Mouse (Mus musculus): ENCODE measurements around the gene Adamts15. TPM values are rescaled to one million over a fixed set of nuclear protein-coding genes. Genes with fewer than 3 reads are reported as not detected.

Adamts15 gene
- polyA plus RNA-seq, 1 experiment from 2014 or later = 1.1 TPM

DNA sequence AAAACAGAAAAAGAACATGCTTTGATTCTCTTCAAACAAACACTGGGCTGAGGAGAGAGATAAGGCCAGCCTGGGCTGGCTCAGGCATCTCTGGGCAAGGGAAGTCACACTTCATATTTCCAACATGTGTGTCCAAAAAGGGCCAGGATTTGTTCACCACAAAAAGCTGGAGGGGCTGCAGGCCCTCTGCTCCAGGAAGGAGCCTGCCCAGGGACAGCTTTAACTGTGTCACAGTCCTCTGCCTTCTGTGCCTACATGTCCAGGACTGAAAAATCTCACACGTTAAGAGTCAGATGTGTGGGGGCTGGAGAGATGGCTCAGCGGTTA, 42.3 kb downstream of the Adamts15 start:
- Histone ChIP-seq H3K4me3 (ENCODE audit: low read depth, low read length) (no peak overlapping the region), H3K4me2 (ENCODE audit: low read depth, low read length) (no peak overlapping the region), H3K9me3 (ENCODE audit: low read length) (no peaks in the 10 kb centered on the region), H3K4me1 (ENCODE audit: insufficient read depth) (no peaks in the 10 kb centered on the region), H3K36me3 (replicated peaks; ENCODE audit: insufficient read depth, low read length) (no peaks in the 10 kb centered on the region), H3K27me3 (ENCODE audit: insufficient read depth, low read length) (no peaks in the 10 kb centered on the region), H3K27ac (ENCODE audit: low read depth) (no peak overlapping the region), H3K9ac (replicated peaks) (no peak overlapping the region)
- 54% methylated on average over 2 of the region's 2 CpGs for WGBS (ENCODE audit: insufficient replicate concordance)
- DNase-seq (no peak), ATAC-seq (no peak)
- TF ChIP-seq EP300 (IDR thresholded peaks at IDR 0.05; ENCODE audit: low read depth) = no peak
- TF ChIP-seq CTCF (IDR thresholded peaks at IDR 0.05; ENCODE audit: low read depth) = no peak

DNA sequence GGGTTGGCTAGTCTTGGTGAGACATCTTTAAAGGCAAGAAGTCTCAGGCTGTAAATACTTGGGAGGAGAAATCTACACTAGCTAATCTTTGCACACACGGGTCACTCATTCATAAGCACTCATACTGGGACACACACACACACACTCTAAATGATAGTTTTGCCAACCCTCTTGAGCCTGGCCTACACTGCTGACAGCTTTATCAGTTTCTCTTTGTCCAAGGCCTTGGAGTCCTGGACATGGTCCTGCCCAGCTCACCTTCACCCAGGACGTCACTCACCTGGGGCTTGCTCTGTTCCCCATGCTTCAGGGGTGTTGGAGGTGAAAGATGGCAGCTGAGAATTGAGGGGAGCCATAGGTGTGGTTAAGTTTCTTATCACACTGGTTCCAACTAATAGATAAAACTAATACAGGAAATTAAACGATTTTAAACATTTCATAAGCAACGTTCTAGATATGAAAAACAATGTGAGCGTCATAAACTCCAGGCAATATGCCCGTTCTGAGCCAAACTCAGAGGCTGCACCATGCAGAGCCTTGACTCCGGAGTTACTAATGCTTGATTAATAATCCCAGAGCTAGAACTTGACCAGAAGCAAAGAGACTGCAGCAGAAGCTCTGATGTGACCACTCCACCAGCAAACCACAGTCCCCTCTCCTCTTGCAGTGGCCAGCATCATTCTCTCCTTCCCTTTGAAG, 42.9 kb downstream of the Adamts15 start:
- Histone ChIP-seq H3K9ac (replicated peaks) (no peak overlapping the region), H3K36me3 (replicated peaks; ENCODE audit: insufficient read depth, low read length) (no peaks in the 10 kb centered on the region), H3K27me3 (ENCODE audit: insufficient read depth, low read length) (no peaks in the 10 kb centered on the region), H3K27ac (ENCODE audit: low read depth) (no peak overlapping the region), H3K4me2 (ENCODE audit: low read depth, low read length) (no peak overlapping the region), H3K4me3 (ENCODE audit: low read depth, low read length) (no peak overlapping the region), H3K4me1 (ENCODE audit: insufficient read depth) (no peaks in the 10 kb centered on the region), H3K9me3 (ENCODE audit: low read length) (no peaks in the 10 kb centered on the region)
- DNase-seq (no peak), ATAC-seq (no peak)
- TF ChIP-seq EP300 (IDR thresholded peaks at IDR 0.05; ENCODE audit: low read depth) = no peak
- TF ChIP-seq CTCF (IDR thresholded peaks at IDR 0.05; ENCODE audit: low read depth) = no peak
- WGBS (ENCODE audit: insufficient replicate concordance) = 67% methylated on average over 7 of the region's 7 CpGs

DNA sequence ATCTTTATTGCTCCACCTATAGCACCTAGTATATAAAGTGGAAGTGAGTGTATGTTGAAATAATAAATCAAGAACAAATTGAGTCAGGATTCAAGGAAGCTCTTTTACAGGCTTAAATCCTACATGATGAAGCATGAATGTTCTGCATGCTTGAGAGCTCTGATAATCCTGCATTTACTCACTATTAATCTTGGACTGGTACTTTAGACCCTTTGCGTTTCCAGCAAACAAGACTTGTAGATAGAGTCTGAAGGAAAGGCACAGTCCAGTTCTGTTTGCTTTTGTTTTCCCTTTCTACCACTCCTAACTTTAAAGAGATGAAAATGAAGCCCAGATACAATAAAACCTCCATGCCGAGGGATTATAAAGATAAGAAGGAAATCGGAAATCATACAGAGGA, 45.7 kb downstream of the Adamts15 start:
- no peaks in the 10 kb centered on the region for H3K27me3 ChIP-seq (ENCODE audit: insufficient read depth, low read length)
- DNase-seq = no peak
- H3K4me3 ChIP-seq (ENCODE audit: low read depth, low read length) = no peak overlapping the region
- no peaks in the 10 kb centered on the region for H3K9me3 ChIP-seq (ENCODE audit: low read length)
- no peak overlapping the region for H3K4me2 ChIP-seq (ENCODE audit: low read depth, low read length)
- TF ChIP-seq CTCF (IDR thresholded peaks at IDR 0.05; ENCODE audit: low read depth) = no peak
- TF ChIP-seq EP300 (IDR thresholded peaks at IDR 0.05; ENCODE audit: low read depth) = no peak
- no peak overlapping the region for H3K27ac ChIP-seq (ENCODE audit: low read depth)
- WGBS (ENCODE audit: insufficient replicate concordance) = 64% methylated on average over 3 of the region's 3 CpGs
- H3K4me1 ChIP-seq (ENCODE audit: insufficient read depth) = no peaks in the 10 kb centered on the region
- no peaks in the 10 kb centered on the region for H3K36me3 ChIP-seq (replicated peaks; ENCODE audit: insufficient read depth, low read length)
- ATAC-seq = no peak
- H3K9ac ChIP-seq (replicated peaks) = no peak overlapping the region

DNA sequence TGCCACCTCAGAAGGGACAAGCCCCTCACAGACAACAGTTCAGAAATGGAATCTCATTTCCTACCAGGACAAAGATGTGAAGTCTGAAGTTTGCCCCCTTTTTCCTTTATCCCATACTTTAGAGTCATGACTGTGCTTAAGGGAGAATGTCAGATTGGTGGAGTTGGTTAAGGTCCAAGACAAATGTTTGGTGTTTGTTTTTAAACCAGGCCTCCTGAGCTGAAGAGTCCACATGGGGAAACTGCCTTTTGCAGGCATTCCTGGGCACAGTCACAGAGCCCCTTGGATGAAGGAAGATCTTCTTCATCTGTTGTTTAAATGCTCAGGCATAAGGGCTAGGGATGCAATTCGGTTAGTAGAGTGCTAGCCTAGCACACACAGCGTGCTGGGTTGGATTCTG, 66.4 kb downstream of the Adamts15 start:
- no peak overlapping the region for H3K4me3 ChIP-seq (ENCODE audit: low read depth, low read length)
- H3K9ac ChIP-seq (replicated peaks) = no peak overlapping the region
- TF ChIP-seq EP300 (IDR thresholded peaks at IDR 0.05; ENCODE audit: low read depth) (no peak), CTCF (IDR thresholded peaks at IDR 0.05; ENCODE audit: low read depth) (no peak)
- H3K4me1 ChIP-seq (ENCODE audit: insufficient read depth) = 0 out of 2 replicates have a peak, but pooled peaks cover 5% of the 10 kb centered on the region
- ATAC-seq = no peak
- 64% methylated on average over 2 of the region's 2 CpGs for WGBS (ENCODE audit: insufficient replicate concordance)
- DNase-seq = no peak
- no peaks in the 10 kb centered on the region for H3K27me3 ChIP-seq (ENCODE audit: insufficient read depth, low read length)
- no peak overlapping the region for H3K4me2 ChIP-seq (ENCODE audit: low read depth, low read length)
- no peaks in the 10 kb centered on the region for H3K36me3 ChIP-seq (replicated peaks; ENCODE audit: insufficient read depth, low read length)
- no peak overlapping the region for H3K27ac ChIP-seq (ENCODE audit: low read depth)
- no peaks in the 10 kb centered on the region for H3K9me3 ChIP-seq (ENCODE audit: low read length)

DNA sequence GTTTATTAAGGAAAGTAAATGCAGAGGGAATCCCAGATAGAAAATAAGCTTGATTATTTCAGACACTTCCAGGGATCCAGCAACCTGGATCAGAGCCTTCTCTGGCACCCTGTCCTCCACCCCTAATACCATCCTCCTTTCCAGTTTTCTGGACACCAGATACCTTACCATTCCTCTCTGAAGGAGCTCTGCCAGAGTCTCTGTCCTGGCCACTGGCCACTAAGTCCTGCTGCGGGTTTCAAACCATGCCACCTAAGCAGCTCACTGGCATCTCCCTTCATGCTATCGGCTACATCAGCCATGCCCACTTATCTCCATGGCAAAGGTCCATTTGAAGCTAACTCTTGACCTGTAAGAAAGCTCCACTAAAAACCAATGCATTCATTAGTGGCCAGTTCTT, 70.4 kb downstream of the Adamts15 start:
- TF ChIP-seq CTCF (IDR thresholded peaks at IDR 0.05; ENCODE audit: low read depth) (no peak), EP300 (IDR thresholded peaks at IDR 0.05; ENCODE audit: low read depth) (no peak)
- Histone ChIP-seq H3K9me3 (ENCODE audit: low read length) (no peaks in the 10 kb centered on the region), H3K27ac (ENCODE audit: low read depth) (no peak overlapping the region), H3K9ac (replicated peaks) (no peak overlapping the region), H3K36me3 (replicated peaks; ENCODE audit: insufficient read depth, low read length) (no peaks in the 10 kb centered on the region), H3K4me1 (ENCODE audit: insufficient read depth) (0 out of 2 replicates have a peak, but pooled peaks cover 5% of the 10 kb centered on the region), H3K4me2 (ENCODE audit: low read depth, low read length) (no peak overlapping the region), H3K27me3 (ENCODE audit: insufficient read depth, low read length) (no peaks in the 10 kb centered on the region), H3K4me3 (ENCODE audit: low read depth, low read length) (no peak overlapping the region)
- no peak for ATAC-seq
- 70% methylated on average over 2 of the region's 2 CpGs for WGBS (ENCODE audit: insufficient replicate concordance)
- no peak for DNase-seq

DNA sequence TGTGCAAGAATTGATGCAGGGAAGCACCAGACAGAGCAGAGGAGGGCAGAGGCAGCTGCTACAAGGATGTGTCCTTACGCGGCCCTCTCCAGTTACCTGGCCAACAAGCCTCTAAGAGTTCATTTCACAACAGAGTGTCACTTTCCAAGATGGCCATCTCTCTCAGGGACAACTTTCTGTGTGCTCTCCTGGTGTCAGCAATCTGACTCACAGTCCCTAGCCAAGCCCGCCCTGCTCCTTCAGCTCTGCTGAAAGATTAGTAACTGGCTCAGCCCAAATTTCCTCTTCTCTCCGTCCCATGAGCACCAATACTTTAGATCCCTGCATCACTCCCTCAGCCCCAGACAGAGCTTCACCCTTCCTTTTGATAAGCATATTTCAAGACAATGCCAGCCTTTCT, 72.3 kb downstream of the Adamts15 start:
- whole genome bisulfite sequencing (ENCODE audit: insufficient replicate concordance) = 81% methylated on average over 4 of the region's 4 CpGs
- DNase-seq = no peak

More for the DNA sequence above, 72.3 kb downstream of the Adamts15 start:
- Histone ChIP-seq H3K4me2 (ENCODE audit: low read depth, low read length) (no peak overlapping the region), H3K27me3 (ENCODE audit: insufficient read depth, low read length) (no peaks in the 10 kb centered on the region), H3K9ac (replicated peaks) (no peak overlapping the region), H3K36me3 (replicated peaks; ENCODE audit: insufficient read depth, low read length) (no peaks in the 10 kb centered on the region), H3K4me1 (ENCODE audit: insufficient read depth) (no peaks in the 10 kb centered on the region), H3K9me3 (ENCODE audit: low read length) (no peaks in the 10 kb centered on the region), H3K27ac (ENCODE audit: low read depth) (no peak overlapping the region), H3K4me3 (ENCODE audit: low read depth, low read length) (no peak overlapping the region)
- ATAC-seq = no peak
- TF ChIP-seq EP300 (IDR thresholded peaks at IDR 0.05; ENCODE audit: low read depth) (no peak), CTCF (IDR thresholded peaks at IDR 0.05; ENCODE audit: low read depth) (no peak)
